Mouse (Mus musculus) stomach, embryonic 14.5 days (tissue): ENCODE measurements at regions not wholly inside any gene's neighbourhood (a gene's known extent, or its start where the extent isn't known, plus 50 kb on each side); places are given as distances from the start of the nearest gene placed in this dataset.
A peak's percentile ranks its signal among the peaks of the same experiment; 100 is the strongest.

ENCODE experiments used
- ATAC-seq: fragments of 200-750 bp; cut with Nextera tagmentation; 2 replicates; pipeline ENCODE4 v1.8.0; 2017; ENCODE audit warnings: low read depth, moderate TSS enrichment; ENCODE audit not compliant: insufficient number of reproducible peaks, insufficient read depth, low FRiP score
- H3K27ac ChIP-seq: fragments of 300-500 bp; sonication (generic); 2 replicates; pipeline ENCODE4 v1.5.1; 2014; ENCODE audit warnings: mild to moderate bottlenecking, low read length, moderate library complexity, mixed read lengths
- H3K27me3 ChIP-seq: fragments of 300-500 bp; sonication (generic); 2 replicates; pipeline ENCODE4 v1.6.1; 2014; ENCODE audit warnings: low read length, control low read depth, mixed read lengths; ENCODE audit not compliant: control insufficient read depth, insufficient read depth
- H3K36me3 ChIP-seq: fragments of 300-500 bp; sonication (generic); 2 replicates; pipeline ENCODE4 v1.6.1; 2014; ENCODE audit warnings: mild to moderate bottlenecking, control low read depth, low read length, moderate library complexity, mixed read lengths; ENCODE audit not compliant: control insufficient read depth, insufficient read depth
- H3K4me1 ChIP-seq: fragments of 300-500 bp; sonication (generic); 2 replicates; pipeline ENCODE4 v1.6.1; 2014; ENCODE audit warnings: low read length, control low read depth, mixed read lengths; ENCODE audit not compliant: control insufficient read depth, insufficient read depth
- H3K4me2 ChIP-seq: fragments of 300-500 bp; sonication (generic); replicated peaks from 2 replicates; pipeline ENCODE4 v1.6.1; 2014; ENCODE audit warnings: low read depth, low read length, control low read depth
- H3K4me3 ChIP-seq: fragments of 300-500 bp; sonication (generic); 2 replicates; pipeline ENCODE4 v1.5.1; 2014; ENCODE audit warnings: low read depth, low read length, control low read depth
- H3K9ac ChIP-seq: fragments of 300-500 bp; sonication (generic); replicated peaks from 2 replicates; pipeline ENCODE4 v1.6.1; 2014; ENCODE audit warnings: low read depth, mild to moderate bottlenecking, control low read depth, low read length, moderate library complexity, mixed read lengths
- H3K9me3 ChIP-seq: fragments of 300-500 bp; sonication (generic); 2 replicates; pipeline ENCODE4 v1.6.1; 2016; ENCODE audit warnings: low read depth, low read length, control low read depth; ENCODE audit not compliant: control insufficient read depth
- WGBS: fragments of 180-500 bp; shearing (Covaris S2); extraction: QIAGEN DNeasy Blood & Tissue Kit; methylation state at CpG from one replicate; pipeline ENCODE4 v1.1.7; 2014; 5-methylcytosine and 5-hydroxymethylcytosine counted together

DNA sequence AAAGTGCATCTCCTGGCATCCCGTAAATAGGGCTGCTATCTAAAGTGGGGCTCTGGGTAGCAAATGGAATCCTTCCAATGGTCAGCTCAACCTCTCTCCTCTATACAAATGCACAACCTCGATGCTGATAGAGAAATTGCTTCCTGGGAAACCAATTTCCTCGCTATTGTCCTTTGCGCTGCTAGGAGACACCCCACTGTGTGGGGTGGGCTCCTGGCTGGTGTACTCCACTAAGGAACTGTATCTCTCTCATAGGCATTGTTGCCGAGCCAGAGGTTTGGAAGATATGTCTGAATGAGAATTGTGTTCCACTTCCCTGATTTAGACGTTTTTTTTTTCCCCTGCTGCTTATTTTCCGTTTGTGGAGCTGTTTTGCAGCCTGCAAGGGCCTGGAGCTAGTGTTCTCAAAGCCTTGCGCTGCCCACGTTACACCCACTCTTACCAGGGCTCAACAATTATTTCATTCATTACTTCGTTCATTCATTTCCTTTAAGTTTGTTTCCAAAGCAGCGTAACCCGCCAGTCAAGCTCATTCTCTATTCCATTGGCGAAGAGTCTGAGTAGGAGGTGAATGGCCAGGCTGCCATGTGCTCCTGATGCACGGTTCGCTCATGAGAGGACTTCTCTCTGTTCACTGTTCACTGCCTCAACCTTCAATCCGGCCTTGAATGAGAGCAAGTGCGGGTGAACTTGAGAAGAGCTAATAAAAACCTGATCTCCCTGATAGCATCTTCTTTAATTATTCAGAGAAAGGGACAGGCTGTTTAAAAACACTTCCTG, 76.5 kb upstream of the Barx2 start:
- Histone ChIP-seq H3K9me3 (no peaks in the 10 kb centered on the region), H3K27me3 (no peaks in the 10 kb centered on the region), H3K4me1 (no peaks in the 10 kb centered on the region), H3K27ac (no peak overlapping the region), H3K4me3 (no peak overlapping the region), H3K36me3 (no peaks in the 10 kb centered on the region), H3K4me2 (no peak overlapping the region), H3K9ac (no peak overlapping the region)
- WGBS, result 74% methylated on average over 17 of the region's 17 CpGs
- no peak for ATAC-seq

DNA sequence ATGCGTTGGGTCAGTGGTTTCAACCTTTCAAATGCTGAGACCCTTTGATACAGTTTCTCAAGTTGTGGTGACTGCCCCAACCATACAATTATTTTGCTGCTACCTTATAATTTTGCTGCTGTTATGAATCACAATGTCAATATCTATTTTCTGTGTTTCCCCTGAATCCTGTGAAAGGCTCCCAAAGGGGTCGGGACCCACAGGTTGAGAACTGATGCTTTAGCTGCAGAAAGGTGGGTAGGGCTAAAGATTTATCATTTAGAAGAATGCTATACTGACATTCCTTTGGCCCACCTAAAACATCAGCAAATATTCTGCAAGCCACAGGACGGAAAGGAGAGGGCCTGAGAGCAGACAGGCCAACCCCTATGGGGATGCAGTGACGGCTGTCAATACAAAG, 77.2 kb upstream of the Barx2 start:
- Histone ChIP-seq H3K9me3 (no peaks in the 10 kb centered on the region), H3K4me1 (no peaks in the 10 kb centered on the region), H3K36me3 (no peaks in the 10 kb centered on the region), H3K4me2 (no peak overlapping the region), H3K27me3 (no peaks in the 10 kb centered on the region), H3K9ac (no peak overlapping the region), H3K4me3 (no peak overlapping the region), H3K27ac (no peak overlapping the region)
- ATAC-seq, result no peak
- WGBS, result 84% methylated on average over 4 of the region's 4 CpGs

DNA sequence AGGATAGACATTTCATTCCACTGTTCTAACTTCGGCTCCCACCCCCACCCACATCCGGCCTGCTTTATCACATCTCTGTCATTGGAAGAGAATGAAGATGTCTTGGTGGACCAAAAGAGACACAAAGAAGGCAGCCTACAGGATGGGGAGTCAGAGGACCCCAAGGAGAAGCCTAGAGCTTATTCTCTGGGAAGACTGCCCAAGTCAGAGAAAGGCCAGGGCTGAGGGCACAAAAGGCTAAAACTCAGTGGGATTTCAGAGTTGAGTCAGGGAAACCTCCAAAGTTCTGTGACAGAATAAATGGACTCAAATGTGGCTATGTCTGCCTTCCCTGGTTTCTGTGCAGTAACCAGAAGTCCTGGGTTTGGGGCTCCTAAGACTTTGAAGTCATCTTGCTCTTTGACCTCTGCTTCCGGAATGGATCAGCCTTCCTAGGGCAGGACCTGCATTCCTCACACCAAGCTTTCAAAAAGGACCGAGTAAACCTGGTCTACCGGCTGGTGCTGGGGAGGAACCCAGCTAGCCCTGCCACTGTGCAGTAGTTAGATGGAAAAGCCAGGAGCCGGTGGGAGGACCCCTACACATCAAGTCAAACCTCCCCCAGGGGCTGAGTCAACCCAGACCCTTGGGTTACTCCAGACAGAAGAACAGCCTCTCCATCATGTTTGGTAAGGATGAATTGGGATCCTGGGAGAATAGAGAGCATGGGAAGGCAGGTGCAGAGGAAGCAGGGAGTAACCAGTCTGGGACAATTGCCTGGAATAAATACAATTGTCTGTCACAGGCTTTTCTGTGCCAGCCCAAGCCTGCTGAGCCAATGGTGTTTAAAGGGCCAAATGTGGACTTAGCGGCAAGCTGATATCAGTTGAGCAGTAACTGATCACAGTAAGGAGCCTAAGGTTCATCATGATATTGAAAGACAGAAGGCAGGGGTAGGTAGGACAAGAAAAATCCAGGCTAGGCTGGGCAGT, 80.7 kb upstream of the Barx2 start:
- no peaks in the 10 kb centered on the region for H3K9me3 ChIP-seq
- H3K27ac ChIP-seq, result no peak overlapping the region
- H3K4me1 ChIP-seq, result peaks cover 18% of the 10 kb centered on the region; the same call in 1 of the 2 replicates
- WGBS, result 59% methylated on average over 7 of the region's 7 CpGs
- no peaks in the 10 kb centered on the region for H3K36me3 ChIP-seq
- no peak for ATAC-seq
- no peak overlapping the region for H3K9ac ChIP-seq
- no peaks in the 10 kb centered on the region for H3K27me3 ChIP-seq
- H3K4me2 ChIP-seq, result no peak overlapping the region
- no peak overlapping the region for H3K4me3 ChIP-seq

- Histone ChIP-seq H3K4me1 (peaks cover 18% of the 10 kb centered on the region; the same call in 1 of the 2 replicates), H3K9me3 (no peaks in the 10 kb centered on the region), H3K9ac (no peak overlapping the region), H3K27ac (no peak overlapping the region), H3K4me3 (no peak overlapping the region), H3K27me3 (no peaks in the 10 kb centered on the region), H3K36me3 (no peaks in the 10 kb centered on the region), H3K4me2 (no peak overlapping the region)
- 75% methylated on average over 3 of the region's 3 CpGs for WGBS
- no peak for ATAC-seq
Measured at GRCm38 (mm10) chr9:31995101-31995500, 81.8 kb upstream of the Barx2 start.

DNA sequence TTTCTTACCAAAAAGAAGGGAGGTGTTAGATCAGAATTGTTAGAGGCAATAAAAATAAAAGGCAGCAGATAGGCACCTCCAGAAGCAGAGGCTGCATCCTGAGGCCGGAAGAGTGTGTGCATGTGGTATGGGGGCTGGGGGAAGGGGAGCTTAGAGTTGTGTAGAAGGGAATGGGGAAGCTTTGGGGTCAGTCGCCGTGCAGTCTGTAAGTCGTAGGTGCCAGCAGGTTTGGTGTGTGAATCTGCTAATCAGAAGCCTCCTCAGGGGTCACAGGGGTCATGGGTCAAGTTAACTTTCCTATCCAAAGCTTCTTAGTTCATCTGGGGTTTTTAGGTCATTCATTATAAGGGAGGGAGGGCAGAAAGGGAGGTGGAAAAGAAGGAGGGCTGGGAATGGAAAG, 82.4 kb upstream of the Barx2 start:
- Histone ChIP-seq H3K36me3 (no peaks in the 10 kb centered on the region), H3K4me3 (no peak overlapping the region), H3K9me3 (no peaks in the 10 kb centered on the region), H3K27ac (peak overlapping the region; percentile 53; the same call in 1 of the 2 replicates), H3K4me2 (no peak overlapping the region), H3K9ac (no peak overlapping the region), H3K4me1 (peaks cover 18% of the 10 kb centered on the region; the same call in 1 of the 2 replicates), H3K27me3 (no peaks in the 10 kb centered on the region)
- 46% methylated on average over 4 of the region's 4 CpGs for WGBS
- ATAC-seq, result no peak

GRCm38 (mm10) chr9:31996466-31997177, 83.4 kb upstream of the Barx2 start:
- WGBS, result 43% methylated on average over 7 of the region's 7 CpGs
- Histone ChIP-seq H3K27ac (peak overlapping the region; percentile 53; the same call in 1 of the 2 replicates), H3K9ac (no peak overlapping the region), H3K4me3 (no peak overlapping the region), H3K36me3 (no peaks in the 10 kb centered on the region), H3K4me2 (no peak overlapping the region), H3K27me3 (no peaks in the 10 kb centered on the region), H3K9me3 (no peaks in the 10 kb centered on the region), H3K4me1 (peaks cover 18% of the 10 kb centered on the region; the same call in 1 of the 2 replicates)
- ATAC-seq, result no peak

DNA sequence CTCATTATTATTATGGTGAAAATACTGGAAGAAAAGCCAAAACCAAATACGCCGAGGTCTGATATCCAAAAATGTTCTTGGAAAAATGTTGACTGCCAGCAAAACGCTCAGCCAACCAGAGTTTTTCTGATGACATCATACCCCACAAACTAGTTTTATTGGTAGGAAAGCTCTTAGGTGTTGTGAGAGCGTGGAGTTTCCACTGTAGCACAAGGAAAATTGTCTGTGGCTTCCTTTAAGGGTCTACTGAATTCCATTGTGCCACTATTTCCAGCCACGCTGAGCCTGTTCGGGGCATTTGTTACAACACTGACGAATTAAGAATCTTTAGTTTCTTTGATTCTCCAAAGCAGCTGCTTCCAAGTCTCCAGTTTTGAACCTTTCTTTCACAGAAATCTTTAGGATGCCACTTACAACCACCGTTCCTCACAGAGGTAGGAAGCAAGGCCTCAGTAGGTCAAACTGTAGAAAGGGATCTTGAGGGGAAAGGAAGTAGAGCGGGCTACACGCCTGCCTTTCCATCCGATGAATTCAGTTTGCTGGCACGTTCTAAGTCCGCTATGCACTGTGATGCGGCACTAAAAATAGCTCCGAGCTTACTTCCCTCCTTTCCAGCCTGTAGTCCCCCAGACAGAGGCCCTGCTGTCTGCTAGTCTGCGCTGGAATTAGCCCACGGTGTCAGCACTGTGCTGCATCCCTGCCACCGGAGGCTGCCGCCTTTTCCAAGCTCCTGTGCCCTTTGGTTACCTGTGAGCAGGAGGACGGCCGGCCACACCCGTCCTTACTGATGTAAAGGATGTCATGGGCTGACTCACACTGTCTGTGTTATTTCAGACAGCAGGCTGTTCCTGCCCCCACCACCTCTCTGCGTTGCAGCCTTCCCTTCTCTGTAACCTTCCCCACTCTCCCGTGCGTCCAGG, 84.2 kb upstream of the Barx2 start:
- no peaks in the 10 kb centered on the region for H3K27me3 ChIP-seq
- no peaks in the 10 kb centered on the region for H3K9me3 ChIP-seq
- peak; percentile 68 for ATAC-seq
- H3K36me3 ChIP-seq, result no peaks in the 10 kb centered on the region
- H3K27ac ChIP-seq, result peak overlapping the region; percentile 49
- peaks cover 18% of the 10 kb centered on the region; the same call in 1 of the 2 replicates for H3K4me1 ChIP-seq
- 0 out of 2 replicates have a peak overlapping the region, but pooled peaks have one; percentile 22 for H3K9ac ChIP-seq
- peak overlapping the region; percentile 15; the same call in 1 of the 2 replicates for H3K4me2 ChIP-seq
- H3K4me3 ChIP-seq, result no peak overlapping the region
- 36% methylated on average over 25 of the region's 25 CpGs for WGBS
